Mouse (Mus musculus) ovary, postnatal 14 days (tissue): ENCODE measurements around the gene Coil.
"Not testable (repeated sequence)": the region's sequence is repeated elsewhere in the genome, so short reads cannot be mapped to it uniquely, and the experiment has no call there.

Experiments
- DNase-seq: peaks from one replicate; pipeline ENCODE4 v3.0.0; 2022; ENCODE audit warnings: low spot score

Coil gene

DNA sequence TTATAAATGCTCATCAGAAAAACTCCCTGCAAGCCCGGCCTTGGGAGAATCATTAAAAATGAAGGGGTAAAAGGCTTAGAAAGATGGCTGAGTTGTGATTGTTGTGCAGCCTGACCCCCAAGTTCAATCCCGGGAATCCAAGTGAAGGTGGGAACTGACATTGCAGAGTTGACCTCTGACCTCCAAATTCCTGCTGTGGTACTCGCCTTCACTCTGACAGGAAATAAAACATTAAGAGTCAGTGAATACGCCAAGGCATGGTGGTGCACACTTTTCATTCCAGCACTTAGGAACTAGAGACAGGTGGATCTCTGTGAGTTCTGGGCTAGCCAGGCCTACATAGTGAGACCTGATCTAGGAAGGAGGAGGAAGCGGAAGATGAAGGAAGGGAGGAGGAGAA, 35.4 kb downstream of the Coil start:
- DNase-seq, result no peak

DNA sequence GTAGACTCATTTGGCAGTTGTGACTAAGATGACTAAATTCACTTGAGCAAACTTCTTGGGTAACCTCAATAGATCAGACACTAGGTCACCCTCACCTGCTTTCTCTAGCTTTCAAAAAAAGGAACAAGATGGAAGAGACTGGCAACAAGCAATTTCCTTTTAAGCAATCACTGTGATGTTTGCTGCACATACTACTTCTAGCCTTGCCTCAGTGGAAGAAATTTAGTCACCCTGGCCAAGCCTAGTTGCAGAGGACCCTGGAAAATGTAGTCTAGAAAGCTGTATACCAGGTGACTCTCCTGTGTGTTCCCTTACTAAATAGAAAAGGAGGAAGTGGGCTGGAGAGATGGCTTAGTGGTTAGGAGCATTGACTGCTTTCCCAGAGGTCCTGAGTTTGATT, 36.4 kb downstream of the Coil start:
- DNase-seq, result no peak

DNA sequence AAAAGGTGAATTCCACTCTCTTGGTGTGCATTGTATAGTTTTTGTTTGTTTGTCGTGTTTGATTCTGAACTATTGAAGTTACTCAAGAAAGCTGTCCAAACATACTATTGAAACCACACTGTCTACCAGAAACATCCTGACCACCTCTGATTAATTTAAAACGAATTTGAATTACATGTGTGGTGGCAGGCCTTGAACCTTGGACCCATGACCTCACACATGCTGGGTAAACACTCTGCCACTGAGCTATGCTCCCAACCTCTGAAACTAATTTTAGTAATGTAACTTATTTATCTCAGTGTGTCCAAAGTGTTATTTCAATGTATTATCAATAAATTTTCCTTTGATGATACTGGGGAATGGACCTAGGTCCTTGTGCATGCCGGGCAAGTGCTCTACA, 37.5 kb downstream of the Coil start:
- no peak for DNase-seq

DNA sequence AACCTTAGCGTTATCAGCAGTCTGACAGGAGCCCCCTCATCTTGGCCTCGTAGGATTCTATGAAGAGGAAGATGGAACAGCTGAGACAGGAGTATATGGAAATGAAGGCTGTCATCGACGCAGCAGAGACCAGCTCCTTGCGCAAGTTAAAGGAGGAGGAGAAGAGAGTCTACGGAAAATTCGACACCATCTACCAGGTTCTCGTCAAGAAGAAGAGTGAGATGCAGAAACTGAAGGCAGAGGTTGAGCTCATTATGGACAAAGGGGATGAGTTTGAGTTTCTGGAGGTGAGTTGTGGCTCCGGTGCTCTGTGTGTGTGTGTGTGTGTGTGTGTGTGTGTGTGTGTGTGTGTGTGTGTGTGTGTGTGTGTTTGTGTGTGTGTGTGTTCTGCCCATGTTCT, 39.0 kb downstream of the Coil start:
- DNase-seq, result no peak

DNA sequence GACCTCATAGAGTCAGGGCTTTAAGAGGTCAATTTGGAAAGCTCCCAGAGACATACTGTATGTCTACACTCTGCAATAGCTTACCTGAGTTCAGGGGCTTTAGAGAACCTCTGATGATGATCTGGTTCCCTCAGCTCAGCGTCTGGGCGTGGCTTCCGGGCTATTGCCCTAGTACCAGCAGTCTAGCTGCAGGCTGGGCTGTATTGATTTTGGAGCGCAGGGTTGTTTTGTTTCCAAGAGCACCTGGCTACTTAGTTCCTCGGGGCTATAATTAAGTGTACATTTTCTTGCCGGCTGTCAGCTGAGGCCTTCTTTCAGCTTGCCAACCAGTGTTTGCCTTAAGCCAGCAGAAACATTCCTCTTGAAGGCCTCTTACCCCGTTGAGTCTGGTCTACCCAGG, 39.4 kb downstream of the Coil start:
- no peak for DNase-seq

DNA sequence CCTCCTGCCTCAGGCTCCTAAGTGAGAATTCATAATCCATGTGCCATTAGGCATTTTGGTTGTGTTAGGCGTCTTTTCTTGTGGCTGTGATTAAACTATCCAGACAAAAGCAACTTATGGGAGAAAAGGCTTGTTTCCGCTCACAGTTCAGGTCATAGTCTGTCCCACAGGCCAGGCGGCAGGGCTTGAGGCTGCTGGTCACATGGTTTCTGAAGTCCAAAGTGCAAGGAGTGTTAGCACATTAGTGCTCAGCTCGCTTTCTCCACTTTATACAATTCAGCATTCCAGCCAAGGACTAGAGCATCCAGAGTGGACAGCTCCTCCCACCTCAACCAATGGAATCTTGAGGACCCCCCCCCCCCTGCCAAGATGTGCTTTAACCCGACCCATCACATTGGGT, 42.2 kb downstream of the Coil start:
- DNase-seq, result no peak

DNA sequence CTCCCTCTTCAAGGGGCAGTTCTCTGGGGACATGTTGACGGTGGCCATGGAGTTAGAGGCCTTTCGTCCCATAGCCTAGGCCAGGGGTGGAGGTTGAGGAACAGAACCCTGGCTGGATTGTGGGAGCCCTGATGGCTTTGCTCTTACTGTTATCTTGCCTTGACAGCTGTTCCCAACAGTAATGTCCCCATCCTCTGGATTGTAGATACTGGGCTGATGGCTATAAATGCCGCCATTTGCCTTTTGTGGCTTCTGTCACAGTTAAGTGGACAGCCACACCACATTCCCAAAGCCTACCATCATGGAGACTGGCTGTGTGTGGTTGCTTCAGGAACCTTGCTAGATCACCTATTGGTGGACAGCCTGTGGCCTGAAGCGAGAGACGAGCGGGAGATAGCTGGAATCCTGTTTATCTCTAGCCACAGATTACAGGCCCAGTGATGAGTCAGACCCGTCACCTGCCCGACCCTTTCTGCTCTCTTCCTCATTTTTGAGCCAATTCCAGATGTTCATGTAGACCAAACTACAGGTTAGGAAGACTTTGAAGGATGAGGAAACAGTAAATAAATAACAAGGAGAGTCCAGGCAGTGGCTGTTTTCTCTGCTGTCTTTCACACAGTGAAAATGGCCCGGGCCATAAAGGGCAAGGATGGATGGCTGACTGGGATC, 47.6 kb downstream of the Coil start:
- no peak for DNase-seq

DNA sequence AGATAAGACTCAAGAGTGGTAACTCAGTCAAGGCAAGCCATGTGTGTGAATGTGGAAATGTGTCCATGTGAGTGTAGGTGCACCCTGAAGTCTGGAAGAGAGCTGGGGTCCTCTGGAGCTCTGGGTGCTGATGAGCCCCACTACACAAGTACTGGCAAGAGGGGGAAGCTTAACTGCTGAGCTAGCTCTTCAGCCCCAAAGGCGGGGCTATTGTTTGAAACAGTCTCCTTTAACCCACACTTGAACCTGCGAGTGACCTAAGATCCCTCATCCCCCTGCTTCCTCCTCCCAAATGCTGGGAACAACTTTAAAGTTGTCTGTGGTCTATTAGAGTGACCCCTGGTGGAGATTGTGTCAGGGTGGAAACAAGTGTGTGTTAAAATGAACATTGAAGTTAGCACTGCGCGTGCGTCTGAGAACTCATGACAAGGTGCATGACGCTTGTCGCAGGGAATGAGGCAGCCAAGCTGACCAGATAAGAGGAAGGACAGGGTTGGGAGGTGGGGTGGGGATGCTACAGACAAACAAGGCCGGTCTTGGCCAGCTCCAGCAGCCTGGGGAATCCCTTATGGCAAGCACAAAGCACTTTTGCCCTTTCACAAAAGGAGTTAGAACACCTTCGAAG, 50.7 kb downstream of the Coil start:
- no peak for DNase-seq

DNA sequence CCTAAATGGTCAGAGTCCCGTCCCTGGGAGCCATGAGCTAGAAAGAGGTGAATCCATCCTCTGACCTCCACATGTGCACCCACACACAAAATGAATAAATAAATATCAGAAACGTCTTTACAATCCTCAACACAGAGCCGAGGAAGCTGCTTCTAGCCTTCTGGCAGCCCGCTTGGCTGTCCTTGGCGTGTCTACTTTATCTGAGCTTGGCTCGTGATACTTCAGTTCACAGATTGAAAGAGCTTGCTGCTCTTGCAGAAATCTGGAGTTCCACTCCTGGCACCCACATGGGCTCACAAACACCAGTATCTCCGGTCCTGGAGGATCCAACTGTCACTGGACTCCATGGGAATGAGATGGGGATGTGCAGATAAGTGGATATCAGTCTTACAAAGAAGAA, 51.6 kb downstream of the Coil start:
- no peak for DNase-seq

DNA sequence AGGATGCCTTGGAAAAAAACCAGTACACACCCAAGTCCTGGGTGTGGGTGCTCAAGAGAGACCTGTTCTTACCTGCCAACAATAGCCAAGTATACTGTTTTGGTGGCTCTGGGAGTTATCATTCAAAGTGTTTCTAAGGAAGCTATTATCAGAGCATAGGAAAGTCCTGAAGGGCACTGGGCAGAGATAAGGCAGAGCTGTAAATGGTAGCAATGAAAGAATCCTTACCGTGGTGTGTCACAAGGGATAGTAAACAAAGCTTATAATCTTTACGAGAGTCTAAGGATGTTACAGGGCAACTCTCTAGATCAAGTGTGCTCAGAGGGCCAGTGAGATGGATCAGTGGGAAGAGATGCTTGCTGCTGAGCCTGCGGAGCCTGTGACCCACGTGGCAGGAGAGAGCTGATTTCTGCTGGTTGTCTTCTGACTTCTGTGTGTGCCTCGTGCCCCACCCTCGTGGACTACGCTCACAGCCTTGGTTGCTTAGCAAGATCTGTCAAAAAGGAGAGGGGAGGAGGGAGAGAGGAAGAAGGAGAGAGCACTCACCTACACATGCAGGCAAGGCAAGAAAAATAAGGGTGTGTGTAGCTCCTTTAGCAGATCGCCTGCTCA, 52.2 kb downstream of the Coil start:
- no peak for DNase-seq

DNA sequence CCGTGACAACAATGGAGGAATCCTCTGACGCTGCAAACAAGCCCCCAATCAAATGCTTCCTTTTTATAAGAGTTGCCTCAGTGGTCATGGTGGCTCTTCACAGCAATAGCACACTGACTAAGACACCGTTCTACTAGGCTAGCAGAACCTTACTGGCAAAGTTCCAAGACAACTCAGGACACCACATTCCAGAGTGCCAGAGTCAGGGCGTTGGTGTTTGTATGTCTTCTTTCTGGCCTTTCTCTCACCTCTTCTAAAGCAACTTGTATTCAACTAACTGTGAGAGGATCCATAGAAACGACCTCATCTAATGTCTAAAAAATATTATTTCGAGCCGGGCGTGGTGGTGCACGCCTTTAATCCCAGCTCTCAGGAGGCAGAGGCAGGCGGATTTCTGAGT, 53.4 kb downstream of the Coil start:
- DNase-seq, result no peak

DNA sequence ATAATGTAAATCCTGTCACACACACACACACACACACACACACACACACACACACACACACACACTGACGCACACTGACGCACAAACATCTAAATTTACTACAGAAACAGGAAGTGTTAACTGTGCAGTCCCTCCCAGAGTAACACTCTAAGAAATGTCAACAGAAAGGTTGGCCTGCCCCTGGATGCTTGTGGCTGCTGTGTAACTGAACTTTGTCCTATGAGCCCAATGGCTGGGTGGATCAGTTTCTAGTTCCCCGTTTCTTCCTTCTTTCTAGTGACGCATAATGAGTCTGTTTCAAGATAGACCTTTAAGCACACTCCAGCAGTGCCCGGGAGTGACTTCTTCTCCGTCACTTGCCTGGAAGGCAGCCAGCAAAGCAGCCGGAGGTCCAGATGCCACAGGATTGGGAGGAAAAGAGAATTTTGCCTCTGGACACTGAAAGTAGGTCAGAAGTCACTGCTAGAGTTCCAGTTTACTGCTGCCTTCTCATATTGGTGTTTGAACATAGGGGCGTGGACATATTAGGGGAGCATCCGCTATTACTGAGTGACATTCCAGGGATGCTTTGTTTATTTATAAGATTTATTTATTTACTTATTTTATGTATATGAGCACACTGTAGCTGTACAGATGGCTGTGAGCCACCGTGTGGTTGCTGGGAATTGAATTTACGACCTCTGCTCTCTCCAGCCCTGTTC, 54.3 kb downstream of the Coil start:
- DNase-seq, result peak; percentile 64

DNA sequence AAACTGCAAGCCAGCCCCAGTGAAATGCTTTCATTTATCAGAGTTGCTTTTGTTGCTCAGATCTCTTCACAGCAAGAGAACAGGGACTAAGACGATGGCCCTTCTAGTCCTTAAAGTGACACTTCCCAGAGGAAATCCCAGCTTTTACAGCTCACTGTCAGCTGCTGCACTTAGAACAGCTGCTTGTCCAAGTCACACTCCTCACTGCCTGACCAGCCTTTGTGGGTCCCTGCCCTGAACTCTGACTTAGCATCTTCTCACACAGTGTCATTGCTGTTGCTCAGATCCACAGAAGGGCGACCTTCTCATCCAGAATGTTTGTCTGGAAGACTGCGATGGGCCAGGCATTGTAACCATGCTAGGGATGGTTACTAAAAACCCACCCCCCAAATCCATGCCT, 55.6 kb downstream of the Coil start:
- no peak for DNase-seq

DNA sequence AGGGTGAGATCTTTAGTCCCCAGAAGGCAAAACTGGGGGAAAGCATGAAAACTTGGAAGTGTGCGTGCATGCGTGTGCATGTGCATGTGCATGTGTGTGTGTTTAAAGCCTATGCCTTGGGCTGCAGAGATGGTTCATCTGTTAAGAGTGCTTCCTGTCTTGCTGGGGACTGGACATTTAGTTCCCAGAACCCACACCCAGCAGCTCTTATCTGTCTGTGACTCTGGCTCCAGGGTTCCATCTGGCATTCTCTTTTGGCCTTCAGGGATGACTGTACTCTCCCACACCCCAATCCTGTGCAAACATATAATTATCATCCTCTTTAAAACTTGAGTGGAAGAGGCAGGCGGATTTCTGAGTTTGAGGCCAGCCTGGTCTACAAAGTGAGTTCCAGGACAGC, 56.1 kb downstream of the Coil start:
- no peak for DNase-seq

DNA sequence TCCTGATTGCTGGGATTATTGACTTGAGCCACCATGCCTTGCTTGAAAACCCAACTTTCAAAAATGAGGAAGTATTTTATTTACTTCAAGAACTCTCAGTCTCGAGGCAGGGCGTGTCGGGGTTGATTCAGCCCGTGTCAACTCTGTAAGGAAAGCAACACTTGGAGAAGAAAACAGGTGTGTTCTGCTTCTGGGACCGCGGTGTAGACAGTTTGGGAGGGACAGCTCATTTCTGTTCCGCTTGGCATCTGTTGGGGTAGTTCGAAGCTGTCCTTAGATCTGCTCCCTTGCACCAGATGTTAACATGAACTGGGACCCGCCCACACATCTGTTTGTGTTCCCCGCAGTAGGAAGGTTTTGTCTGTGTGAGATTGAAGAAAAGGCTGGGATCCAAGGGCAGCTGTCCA, 57.9 kb downstream of the Coil start:
- no peak for DNase-seq

DNA sequence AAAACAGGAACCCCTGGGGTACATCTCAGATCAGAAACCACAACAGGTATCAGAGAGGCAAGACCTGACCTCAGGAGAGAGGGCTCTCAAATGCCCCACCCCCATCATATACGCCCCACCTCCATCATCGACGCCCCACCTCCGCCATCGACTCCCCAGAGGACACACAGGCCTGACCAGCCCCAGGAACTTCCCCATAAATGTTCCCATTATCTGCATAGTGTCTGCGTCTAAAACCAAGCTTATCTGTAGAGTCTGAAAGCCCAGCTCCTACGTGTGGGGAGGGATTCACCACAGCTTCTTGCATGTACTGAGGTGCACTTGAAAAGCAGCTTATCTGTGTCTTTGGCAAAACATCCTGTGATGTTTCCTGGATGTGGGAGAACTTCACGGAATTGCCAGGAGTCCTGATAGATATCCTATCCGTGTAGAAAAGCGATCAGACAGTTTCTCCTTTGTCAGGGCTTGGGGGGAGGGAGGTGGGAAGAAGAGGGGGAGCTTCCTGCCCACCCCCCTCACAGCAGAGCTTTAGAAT, 58.9 kb downstream of the Coil start:
- no peak for DNase-seq

DNA sequence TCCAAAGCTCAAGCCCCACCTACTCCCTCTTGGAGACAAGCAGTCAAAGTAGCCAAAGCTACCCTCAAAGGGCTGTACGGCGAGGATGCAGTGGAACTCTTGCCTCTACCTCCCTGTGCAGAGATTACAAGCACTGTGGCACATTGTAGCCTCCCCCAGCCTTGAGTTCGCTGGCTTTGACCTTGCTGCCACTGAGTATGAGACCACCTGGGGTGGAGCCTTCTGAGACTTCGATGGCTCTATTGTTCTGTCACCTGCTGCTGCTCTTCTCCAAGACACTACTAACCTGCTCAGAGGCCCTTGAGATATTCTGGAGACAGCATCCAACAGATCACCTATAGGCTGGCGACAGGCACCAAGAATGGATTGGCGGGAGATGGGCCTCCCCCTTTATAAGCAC, 60.5 kb downstream of the Coil start:
- DNase-seq, result no peak

DNA sequence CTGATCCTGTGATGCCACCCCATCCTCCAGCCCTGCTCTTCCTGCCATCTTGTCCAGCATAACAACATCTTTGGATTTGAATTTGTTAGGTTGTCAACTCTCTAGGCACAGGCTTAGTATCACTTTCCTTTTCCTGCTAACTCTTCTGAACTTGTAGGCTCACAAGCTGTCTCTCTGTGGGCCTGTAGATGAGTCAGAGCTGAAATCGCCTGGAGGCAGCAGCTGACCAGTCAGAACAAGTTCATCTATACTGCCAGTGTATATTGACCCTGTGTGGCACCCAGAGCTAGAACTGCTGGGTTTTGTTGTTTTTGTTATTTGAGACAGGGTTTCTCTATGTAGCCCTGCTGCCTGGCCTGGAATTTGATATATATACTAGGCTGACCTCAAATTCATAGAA, 61.1 kb downstream of the Coil start:
- DNase-seq, result no peak

DNA sequence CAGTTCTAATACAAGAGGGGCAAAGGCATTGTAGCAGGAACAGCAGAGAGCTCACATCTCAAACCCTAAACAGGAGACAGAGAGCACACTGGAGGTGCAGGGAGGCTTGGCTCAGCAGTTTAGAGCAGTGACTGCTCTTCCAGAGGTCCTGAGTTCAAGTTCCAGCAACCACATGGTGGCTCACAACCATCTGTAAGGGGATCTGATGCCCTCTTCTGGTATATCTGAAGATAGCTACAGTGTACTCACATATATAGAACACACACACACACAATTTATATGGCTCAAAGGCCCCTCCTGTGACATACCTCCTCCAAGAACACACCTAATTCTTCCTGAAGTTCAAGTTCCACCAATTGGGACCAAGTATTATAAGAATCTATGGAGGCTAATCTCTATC, 64.5 kb downstream of the Coil start:
- DNase-seq, result no peak

DNA sequence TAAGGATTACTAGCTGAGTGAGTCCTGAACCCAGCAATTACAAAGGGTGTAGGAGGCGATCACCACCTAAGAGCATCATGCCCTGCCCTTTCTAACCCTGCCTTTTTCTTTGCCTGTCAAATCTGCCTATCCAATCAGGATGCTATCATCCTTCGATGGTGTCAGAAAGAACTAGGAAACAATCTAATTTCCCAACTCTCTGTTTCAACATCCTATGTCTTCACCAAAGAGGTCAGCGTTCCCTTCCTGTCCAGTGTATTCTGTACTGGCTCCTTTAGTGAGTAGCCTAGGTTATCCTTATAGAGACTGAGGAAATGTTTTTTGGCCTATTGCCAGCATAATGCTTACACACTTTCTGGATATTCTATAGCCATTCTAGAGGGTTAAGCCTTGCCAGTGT, 65.5 kb downstream of the Coil start:
- no peak for DNase-seq

DNA sequence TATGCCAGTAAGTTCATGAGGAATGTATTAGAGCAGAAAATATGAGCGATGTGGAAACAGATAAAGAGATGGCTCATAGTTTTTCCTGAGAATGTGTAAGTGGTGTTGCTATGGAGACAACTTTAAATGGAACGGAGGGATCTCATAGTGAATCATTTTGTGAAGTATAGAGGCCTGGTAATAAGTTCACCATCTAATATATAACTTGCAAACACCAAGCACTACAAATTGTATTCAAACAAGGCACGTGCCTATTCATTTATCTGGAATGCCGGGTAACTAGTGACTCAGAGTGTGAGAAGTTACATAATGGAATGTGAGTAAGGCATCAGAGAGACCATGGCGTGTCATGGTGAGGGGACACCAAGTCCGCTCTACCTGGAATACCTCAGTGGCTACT, 68.4 kb downstream of the Coil start:
- no peak for DNase-seq

DNA sequence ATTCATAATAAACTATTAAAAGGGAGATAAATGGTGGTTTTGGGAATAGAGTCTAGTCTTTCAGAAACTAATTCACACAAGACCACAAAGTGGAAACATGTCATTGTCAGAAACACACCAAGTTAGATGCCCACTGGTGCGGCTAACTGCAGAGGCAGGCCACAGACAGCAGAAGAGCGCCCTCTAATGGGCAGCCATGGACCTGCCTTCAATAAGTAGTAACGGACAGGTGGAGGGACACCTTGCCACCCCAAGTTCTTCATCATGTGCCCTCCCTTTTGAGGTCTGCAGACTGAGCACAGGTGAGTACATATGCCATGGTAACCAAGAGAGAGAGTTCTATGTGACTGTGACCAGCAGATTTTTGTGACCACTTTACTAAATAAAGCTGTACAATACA, 69.3 kb downstream of the Coil start:
- peak; percentile 52 for DNase-seq

DNA sequence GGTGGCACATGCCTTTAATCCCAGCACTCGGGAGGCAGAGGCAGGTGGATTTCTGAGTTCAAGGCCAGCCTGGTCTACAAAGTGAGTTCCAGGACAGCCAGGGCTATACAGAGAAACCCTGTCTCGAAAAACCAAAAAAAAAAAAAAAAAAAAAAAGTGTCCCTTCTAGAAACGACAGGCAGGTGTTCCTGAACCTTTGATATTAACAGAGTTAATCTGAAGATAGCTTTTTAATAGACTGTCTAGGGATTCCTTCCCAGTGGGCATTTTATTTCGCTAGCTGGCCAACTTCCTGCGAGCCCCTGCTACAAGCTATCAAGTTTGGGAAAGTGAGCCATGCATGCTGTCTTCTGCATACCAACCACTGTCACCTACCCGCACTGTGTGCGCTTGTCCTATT, 71.0 kb downstream of the Coil start:
- not testable (repeated sequence) for DNase-seq
